Mouse (Mus musculus) stomach, postnatal 0 days (tissue): ENCODE measurements around the gene Ssx2ip. TPM values are rescaled to one million over a fixed set of nuclear protein-coding genes. Genes with fewer than 3 reads are reported as not detected.

Experiments
- ATAC-seq: fragments of 200-750 bp; cut with Nextera tagmentation; 2 replicates; pipeline ENCODE4 v1.8.0; 2017; ENCODE audit not compliant: low FRiP score, low TSS enrichment
- DNase-seq: peaks from one replicate; pipeline ENCODE4 v3.0.0-alpha.2; 2016; ENCODE audit warnings: low spot score
- H3K27ac ChIP-seq: fragments of 300-500 bp; sonication (generic); replicated peaks from 2 replicates; pipeline ENCODE4 v1.5.1; 2014; ENCODE audit warnings: mild to moderate bottlenecking, control low read depth
- H3K27me3 ChIP-seq: fragments of 300-500 bp; sonication (generic); 2 replicates; pipeline ENCODE4 v1.6.1; 2014; ENCODE audit warnings: low read length; ENCODE audit not compliant: control insufficient read depth, insufficient read depth
- H3K36me3 ChIP-seq: fragments of 300-500 bp; sonication (generic); 2 replicates; pipeline ENCODE4 v1.6.1; 2014; ENCODE audit warnings: low read length, mixed read lengths; ENCODE audit not compliant: control insufficient read depth, insufficient read depth
- H3K4me1 ChIP-seq: fragments of 300-500 bp; sonication (generic); replicated peaks from 2 replicates; pipeline ENCODE4 v1.6.1; 2014; ENCODE audit warnings: antibody characterized with exemption; ENCODE audit not compliant: control insufficient read depth, insufficient read depth
- H3K4me2 ChIP-seq: fragments of 300-500 bp; sonication (generic); replicated peaks from 2 replicates; pipeline ENCODE4 v1.6.1; 2014; ENCODE audit warnings: low read depth, mild to moderate bottlenecking, control low read depth, moderate library complexity
- H3K4me3 ChIP-seq: fragments of 300-500 bp; sonication (generic); 2 replicates; pipeline ENCODE4 v1.5.1; 2014; ENCODE audit warnings: low read depth, low read length, control low read depth
- H3K9ac ChIP-seq: fragments of 300-500 bp; sonication (generic); 2 replicates; pipeline ENCODE4 v1.6.1; 2014; ENCODE audit warnings: mild to moderate bottlenecking, low read length, control low read depth, mixed read lengths
- H3K9me3 ChIP-seq: fragments of 300-500 bp; sonication (generic); 2 replicates; pipeline ENCODE4 v1.6.1; 2016; ENCODE audit warnings: low read length; ENCODE audit not compliant: control insufficient read depth
- CTCF ChIP-seq: IDR thresholded peaks from 2 replicates; pipeline ENCODE4 v1.5.1; 2016; ENCODE audit warnings: antibody characterized with exemption, low read depth, mild to moderate bottlenecking, moderate library complexity
- EP300 ChIP-seq: optimal IDR thresholded peaks from 2 replicates; pipeline ENCODE3; 2016; ENCODE audit warnings: antibody characterized with exemption
- WGBS: fragments of 180-500 bp; shearing (Covaris S2); extraction: QIAGEN DNeasy Blood & Tissue Kit; methylation state at CpG from one replicate; pipeline ENCODE4 v1.1.7; 2014; 5-methylcytosine and 5-hydroxymethylcytosine counted together
- polyA plus RNA-seq: library from polyadenylated mRNA; unstranded; fragments of >200 nt; fragmentation: Nextera tagmentation; extraction: Ambion mirVana; gene quantifications from 2 replicates; pipeline ENCODE4 v1.2.1, GENCODE M21; 2015

The Ssx2ip gene
- polyA plus RNA-seq, 1 experiment from 2014 or later, result 12.9 TPM

- Histone ChIP-seq H3K9ac (no peak overlapping the region), H3K4me3 (no peak overlapping the region), H3K27ac (no peak overlapping the region), H3K9me3 (no peaks in the 10 kb centered on the region), H3K27me3 (no peaks in the 10 kb centered on the region), H3K4me2 (no peak overlapping the region), H3K4me1 (no peaks in the 10 kb centered on the region), H3K36me3 (no peaks in the 10 kb centered on the region)
- DNase-seq (no peak), ATAC-seq (no peak)
- TF ChIP-seq CTCF (no peak), EP300 (no peak)
- 81% methylated on average over 3 of the region's 3 CpGs for WGBS
Measured at GRCm38 (mm10) chr3:146374596-146375175, 29.8 kb upstream of the Ssx2ip start.

- TF ChIP-seq CTCF, result no peak
- no peak for TF ChIP-seq EP300
- DNase-seq (no peak), ATAC-seq (no peak)
- no peak overlapping the region for H3K27ac ChIP-seq
- no peak overlapping the region for H3K4me2 ChIP-seq
- 39% methylated on average over 4 of the region's 4 CpGs for WGBS
- no peak overlapping the region for H3K9ac ChIP-seq
- no peaks in the 10 kb centered on the region for H3K27me3 ChIP-seq
- no peaks in the 10 kb centered on the region for H3K9me3 ChIP-seq
- no peak overlapping the region for H3K4me3 ChIP-seq
- H3K36me3 ChIP-seq, result no peaks in the 10 kb centered on the region
- no peaks in the 10 kb centered on the region for H3K4me1 ChIP-seq
Measured at GRCm38 (mm10) chr3:146375224-146375657, 29.2 kb upstream of the Ssx2ip start.

GRCm38 (mm10) chr3:146376337-146377130, 27.9 kb upstream of the Ssx2ip start:
- no peak overlapping the region for H3K4me3 ChIP-seq
- H3K4me2 ChIP-seq, result no peak overlapping the region
- H3K27ac ChIP-seq, result no peak overlapping the region
- DNase-seq (no peak), ATAC-seq (no peak)
- H3K9me3 ChIP-seq, result no peaks in the 10 kb centered on the region
- no peaks in the 10 kb centered on the region for H3K4me1 ChIP-seq
- H3K27me3 ChIP-seq, result no peaks in the 10 kb centered on the region
- no peak for TF ChIP-seq CTCF
- no peak for TF ChIP-seq EP300
- WGBS, result 83% methylated on average over 15 of the region's 15 CpGs
- H3K9ac ChIP-seq, result no peak overlapping the region
- no peaks in the 10 kb centered on the region for H3K36me3 ChIP-seq

GRCm38 (mm10) chr3:146377216-146377615, 27.2 kb upstream of the Ssx2ip start:
- ATAC-seq, result no peak

GRCm38 (mm10) chr3:146378753-146379152, 25.7 kb upstream of the Ssx2ip start:
- TF ChIP-seq EP300 (no peak), CTCF (no peak)
- H3K4me1 ChIP-seq, result no peaks in the 10 kb centered on the region
- H3K27me3 ChIP-seq, result no peaks in the 10 kb centered on the region
- H3K27ac ChIP-seq, result no peak overlapping the region
- DNase-seq (no peak), ATAC-seq (no peak)
- no peaks in the 10 kb centered on the region for H3K36me3 ChIP-seq
- WGBS, result 65% methylated on average over 8 of the region's 8 CpGs
- H3K9me3 ChIP-seq, result no peaks in the 10 kb centered on the region
- H3K4me2 ChIP-seq, result no peak overlapping the region
- no peak overlapping the region for H3K4me3 ChIP-seq
- no peak overlapping the region for H3K9ac ChIP-seq

More at GRCm38 (mm10) chr3:146377216-146377615, 27.2 kb upstream of the Ssx2ip start:
- WGBS, result 79% methylated on average over 5 of the region's 5 CpGs
- H3K9ac ChIP-seq, result no peak overlapping the region
- no peak overlapping the region for H3K4me3 ChIP-seq
- no peak overlapping the region for H3K4me2 ChIP-seq
- no peaks in the 10 kb centered on the region for H3K27me3 ChIP-seq
- H3K36me3 ChIP-seq, result no peaks in the 10 kb centered on the region
- no peak for DNase-seq
- no peak for TF ChIP-seq CTCF
- no peak for TF ChIP-seq EP300
- H3K27ac ChIP-seq, result no peak overlapping the region
- H3K4me1 ChIP-seq, result no peaks in the 10 kb centered on the region
- H3K9me3 ChIP-seq, result no peaks in the 10 kb centered on the region
